Mouse (Mus musculus): Measurements from ENCODE around the gene Dpep3. TPM values are rescaled to one million over a fixed set of nuclear protein-coding genes. Genes with fewer than 3 reads are reported as not detected.
"Not testable (repeated sequence)": the region's sequence is repeated elsewhere in the genome, so short reads cannot be mapped to it uniquely, and the experiment has no call there.

Dpep3 gene
- not detected in 2 replicates for polyA plus RNA-seq (2012; ENCODE audit: insufficient read depth, insufficient read length, missing spikeins)

DNA sequence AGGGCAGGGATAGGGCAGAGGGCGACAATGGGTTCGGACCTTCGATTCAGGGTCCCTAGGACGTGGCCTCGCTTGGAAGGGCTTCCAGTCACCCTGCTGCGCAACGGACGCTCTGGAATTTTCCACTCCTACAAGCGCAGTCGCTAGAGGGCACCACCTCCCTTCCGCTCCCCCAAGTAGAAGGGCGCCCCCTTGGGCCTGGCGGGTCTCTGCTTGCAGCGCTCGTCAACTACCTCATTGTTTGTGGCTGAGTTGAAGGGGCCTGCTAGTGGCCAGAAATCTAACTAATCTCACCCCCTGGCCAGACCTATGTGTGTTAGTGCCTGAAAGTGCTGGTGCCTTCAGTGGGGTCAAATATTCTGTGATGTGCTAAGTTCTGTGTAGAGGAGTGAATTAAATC is at the start of gene Dpep3:
Dpep3 (minus strand) TSS at position 105 of the 400 bp plus-strand sequence.
- Histone ChIP-seq H3K4me3 (ENCODE audit: insufficient read depth, low read depth, low read length) (no peak within 1 kb of the TSS), H3K27ac (replicated peaks; ENCODE audit: low read depth, low read length) (no peak within 1 kb of the TSS), H3K4me1 (ENCODE audit: control insufficient read depth, insufficient read depth, insufficient read length, low read length) (no peaks in the 10 kb centered on the region)

DNA sequence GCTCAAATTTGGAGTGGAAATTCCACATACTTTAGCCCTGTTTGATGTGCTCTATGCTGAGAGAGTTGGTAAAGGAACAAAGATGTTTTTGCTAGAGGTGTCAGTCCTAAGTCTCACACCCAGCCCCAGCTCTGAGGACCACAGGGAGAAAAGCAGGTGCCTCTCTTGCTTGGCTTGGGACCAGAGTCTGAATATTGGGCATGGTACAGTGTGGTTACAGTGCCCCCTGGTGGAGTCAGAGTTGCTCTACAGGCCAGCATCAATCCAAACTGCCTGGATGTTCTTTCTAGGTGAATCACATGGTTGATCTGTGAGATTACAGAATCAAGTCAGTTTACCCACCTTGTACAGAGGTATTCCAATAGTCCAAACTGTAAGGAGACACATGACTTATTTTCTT is 43.3 kb upstream of the Dpep3 start:
- Histone ChIP-seq H3K4me1 (ENCODE audit: control insufficient read depth, insufficient read depth, insufficient read length, low read length) (no peaks in the 10 kb centered on the region), H3K27ac (replicated peaks; ENCODE audit: low read depth, low read length) (no peak overlapping the region), H3K4me3 (ENCODE audit: insufficient read depth, low read depth, low read length) (no peak overlapping the region)

DNA sequence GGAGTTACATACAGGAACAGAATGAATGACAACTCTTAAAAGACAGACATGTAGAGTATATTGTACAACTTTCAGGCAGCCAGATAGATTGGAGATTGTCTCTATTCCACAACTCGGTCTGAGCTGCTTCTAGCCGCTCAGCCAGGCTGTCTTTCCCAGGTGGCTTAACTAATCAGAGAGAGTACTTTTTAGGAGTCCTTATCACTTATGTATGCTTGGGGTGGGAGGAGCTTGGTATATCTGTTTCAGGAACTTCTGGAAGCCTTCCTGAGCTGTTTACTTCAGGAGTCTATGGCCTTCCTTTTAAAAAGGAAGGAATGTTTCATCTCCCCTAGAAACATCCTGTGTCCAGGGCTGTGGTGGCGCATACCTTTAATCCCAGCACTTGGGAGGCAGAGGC is 38.8 kb upstream of the Dpep3 start:
- Histone ChIP-seq H3K27ac (replicated peaks; ENCODE audit: low read depth, low read length) (no peak overlapping the region), H3K4me3 (ENCODE audit: insufficient read depth, low read depth, low read length) (no peak overlapping the region), H3K4me1 (ENCODE audit: control insufficient read depth, insufficient read depth, insufficient read length, low read length) (no peaks in the 10 kb centered on the region)

DNA sequence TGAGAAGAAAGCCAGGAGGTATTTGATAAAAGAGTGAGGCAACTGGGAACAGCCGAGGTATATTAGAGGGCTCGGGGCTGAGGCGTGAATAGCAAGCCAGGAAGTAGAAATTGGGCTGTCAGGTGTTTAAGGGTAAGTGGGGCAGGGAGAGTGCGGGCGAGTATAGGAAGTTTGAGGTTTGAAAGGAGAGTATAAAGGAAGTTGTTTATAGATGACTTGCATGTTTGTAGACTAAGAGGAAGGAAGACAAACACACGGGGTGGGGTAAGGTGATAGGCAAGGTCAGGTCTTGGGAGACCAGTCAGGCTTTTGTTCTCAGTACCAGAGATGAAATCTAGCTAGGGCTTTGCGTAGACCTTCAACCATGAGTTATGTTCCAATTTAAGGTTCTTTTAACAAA is 37.9 kb upstream of the Dpep3 start:
- no peak overlapping the region for H3K4me3 ChIP-seq (ENCODE audit: insufficient read depth, low read depth, low read length)

DNA sequence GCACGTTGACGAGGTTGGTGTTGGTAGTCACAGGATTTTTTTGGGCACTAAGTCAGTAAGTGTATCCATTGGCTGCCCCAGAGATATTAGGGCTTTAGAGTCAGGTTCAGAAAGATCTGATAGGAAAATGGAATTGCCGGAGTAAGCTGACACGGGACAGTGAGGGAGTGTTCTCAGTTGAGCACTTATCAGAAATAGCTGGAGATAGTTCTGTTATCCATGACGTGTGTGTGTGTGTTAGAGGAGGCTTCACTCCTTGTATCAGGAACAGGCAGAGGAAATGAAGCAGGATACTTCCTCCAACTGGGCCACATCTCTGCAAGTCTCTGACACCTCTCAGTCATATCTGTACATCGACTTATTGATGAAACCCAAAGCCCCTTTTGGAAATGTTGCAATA is 37.1 kb upstream of the Dpep3 start:
- no peak overlapping the region for H3K4me3 ChIP-seq (ENCODE audit: insufficient read depth, low read depth, low read length)
- 0 out of 2 replicates have a peak, but pooled peaks cover 3% of the 10 kb centered on the region for H3K4me1 ChIP-seq (ENCODE audit: control insufficient read depth, insufficient read depth, insufficient read length, low read length)
- H3K27ac ChIP-seq (replicated peaks; ENCODE audit: low read depth, low read length): no peak overlapping the region

More for the DNA sequence above, 37.9 kb upstream of the Dpep3 start:
- Histone ChIP-seq H3K4me1 (ENCODE audit: control insufficient read depth, insufficient read depth, insufficient read length, low read length) (no peaks in the 10 kb centered on the region), H3K27ac (replicated peaks; ENCODE audit: low read depth, low read length) (no peak overlapping the region)

DNA sequence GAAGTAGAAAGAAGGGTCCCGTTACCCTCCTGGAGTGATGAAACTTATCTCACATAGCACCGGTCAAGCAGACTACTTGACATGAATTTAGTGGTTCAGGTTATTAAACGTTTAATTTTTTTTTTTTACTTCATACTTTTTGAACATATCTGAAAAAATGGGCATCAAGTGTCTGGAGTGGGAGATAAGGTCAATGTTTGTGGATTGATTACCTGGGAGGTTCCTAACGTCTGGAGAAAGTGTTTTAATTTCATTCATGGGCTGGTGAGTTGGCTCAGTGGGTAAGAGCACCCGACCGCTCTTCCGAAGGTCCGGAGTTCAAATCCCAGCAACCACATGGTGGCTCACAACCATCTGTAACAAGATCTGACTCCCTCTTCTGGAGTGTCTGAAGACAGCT is 33.0 kb upstream of the Dpep3 start:
- H3K27ac ChIP-seq (replicated peaks; ENCODE audit: low read depth, low read length); H3K4me3 ChIP-seq (ENCODE audit: insufficient read depth, low read depth, low read length); H3K4me1 ChIP-seq (ENCODE audit: control insufficient read depth, insufficient read depth, insufficient read length, low read length): not testable (repeated sequence)

DNA sequence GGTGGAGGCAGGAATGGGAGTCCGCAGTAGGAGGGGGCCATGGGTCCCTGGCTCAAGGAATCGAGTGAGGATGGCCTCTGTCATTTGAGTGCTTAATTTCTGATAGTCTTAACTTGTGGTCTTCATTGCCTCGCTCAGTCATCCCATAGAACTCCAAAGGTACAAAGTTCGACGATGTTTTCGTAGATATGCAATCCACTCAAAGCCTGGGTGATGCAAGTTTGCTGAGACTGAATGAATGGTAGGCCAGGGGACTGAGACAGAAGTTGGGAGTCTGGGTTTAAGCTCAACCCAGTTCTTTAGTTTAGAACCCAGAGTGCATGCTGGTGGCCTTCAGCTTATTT is 32.4 kb upstream of the Dpep3 start, which contains the start of gene Ddx28:
Ddx28 (minus strand) TSS at position 240 of the 344 bp plus-strand sequence.
- Histone ChIP-seq H3K4me3 (ENCODE audit: insufficient read depth, low read depth, low read length) (peak within 1 kb of the TSS; percentile 92), H3K27ac (replicated peaks; ENCODE audit: low read depth, low read length) (peak within 1 kb of the TSS; percentile 50), H3K4me1 (ENCODE audit: control insufficient read depth, insufficient read depth, insufficient read length, low read length) (peaks cover 9% of the 10 kb centered on the region; the same call in 1 of the 2 replicates)

DNA sequence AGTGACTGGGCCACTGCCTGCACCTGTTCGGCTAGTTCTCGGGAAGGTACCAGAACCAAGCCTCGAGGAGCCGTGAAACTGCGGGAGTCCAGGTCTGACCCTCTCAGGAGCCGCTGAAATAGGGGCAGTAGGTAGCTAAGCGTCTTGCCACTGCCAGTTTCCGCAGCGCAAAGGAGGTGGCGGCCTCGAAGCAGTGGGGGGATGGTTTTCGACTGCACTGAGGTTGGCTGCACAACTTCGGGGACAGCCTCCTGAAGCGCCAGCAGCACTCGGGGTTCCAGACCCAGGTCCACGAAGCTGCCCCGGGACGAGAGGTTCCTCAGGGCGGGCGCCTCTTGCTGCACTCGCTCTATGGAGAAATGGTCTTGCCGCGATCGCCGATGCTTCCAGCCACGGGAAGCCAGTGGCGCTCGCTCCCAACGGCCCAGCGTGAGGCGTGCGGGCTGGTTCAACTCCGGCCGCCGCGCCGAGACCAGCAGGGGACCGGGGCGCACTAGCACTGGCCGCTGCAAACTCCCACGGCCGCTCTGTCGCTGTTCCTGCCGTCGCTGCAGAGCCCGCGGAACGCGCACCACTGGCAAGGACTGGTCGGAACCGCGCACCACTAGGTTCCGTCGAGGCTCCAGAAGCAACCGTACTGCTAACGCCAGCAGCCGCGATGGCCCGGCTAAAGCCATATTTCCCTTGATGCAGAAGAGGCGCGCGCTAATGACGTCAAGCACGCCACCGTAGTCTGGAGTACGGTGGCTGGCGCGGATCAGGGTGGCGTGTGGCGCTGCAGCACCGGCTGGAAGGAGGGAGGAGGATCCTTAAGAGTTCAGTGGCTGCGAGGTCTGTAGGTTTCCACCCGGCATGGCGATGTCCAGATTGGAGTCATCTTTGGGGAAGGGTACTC is 31.8 kb upstream of the Dpep3 start:
- H3K27ac ChIP-seq (replicated peaks; ENCODE audit: low read depth, low read length): peak overlapping the region; percentile 50
- H3K4me3 ChIP-seq (ENCODE audit: insufficient read depth, low read depth, low read length): peak overlapping the region; percentile 92
- H3K4me1 ChIP-seq (ENCODE audit: control insufficient read depth, insufficient read depth, insufficient read length, low read length): peaks cover 9% of the 10 kb centered on the region; the same call in 1 of the 2 replicates

DNA sequence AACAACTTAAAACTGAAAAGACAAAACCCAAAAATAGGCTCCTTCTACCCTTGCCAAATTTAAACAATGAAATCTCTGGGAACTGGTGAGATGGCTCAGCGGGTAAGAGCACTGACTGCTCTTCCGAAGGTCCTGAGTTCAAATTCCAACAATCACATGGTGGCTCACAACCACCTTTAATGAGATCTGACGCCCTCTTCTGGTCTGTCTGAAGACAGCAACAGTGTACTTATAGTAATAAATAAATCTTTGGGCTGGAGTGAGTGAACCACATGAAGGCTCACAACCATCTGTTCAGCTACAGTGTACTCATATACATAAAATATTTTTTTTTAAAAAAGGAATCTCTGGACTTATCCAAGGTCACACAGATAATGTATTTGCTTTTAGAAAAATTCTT is 28.7 kb upstream of the Dpep3 start:
- H3K27ac ChIP-seq (replicated peaks; ENCODE audit: low read depth, low read length); H3K4me1 ChIP-seq (ENCODE audit: control insufficient read depth, insufficient read depth, insufficient read length, low read length); H3K4me3 ChIP-seq (ENCODE audit: insufficient read depth, low read depth, low read length): not testable (repeated sequence)

DNA sequence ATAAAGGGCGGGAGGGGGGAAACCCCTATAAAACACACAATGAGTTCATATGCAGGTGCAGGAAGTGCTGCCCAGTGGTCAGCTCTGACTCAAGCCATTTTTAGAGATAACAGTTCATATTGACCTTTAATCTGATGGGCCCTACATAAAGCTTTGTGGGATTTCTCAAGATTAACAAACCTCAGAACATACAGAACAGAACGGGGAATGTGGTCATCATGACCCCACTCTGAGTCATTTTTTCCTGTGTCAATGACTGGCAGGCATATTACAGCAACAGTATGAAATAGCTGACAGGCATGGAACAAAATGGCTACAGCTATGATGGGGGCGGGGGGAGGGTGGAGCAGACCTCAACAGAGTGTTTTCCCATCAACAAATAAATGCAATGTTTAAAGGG is 27.9 kb upstream of the Dpep3 start:
- H3K4me1 ChIP-seq (ENCODE audit: control insufficient read depth, insufficient read depth, insufficient read length, low read length): peaks cover 9% of the 10 kb centered on the region; the same call in 1 of the 2 replicates
- H3K4me3 ChIP-seq (ENCODE audit: insufficient read depth, low read depth, low read length): no peak overlapping the region
- no peak overlapping the region; the same call in 1 of the 2 replicates for H3K27ac ChIP-seq (replicated peaks; ENCODE audit: low read depth, low read length)

DNA sequence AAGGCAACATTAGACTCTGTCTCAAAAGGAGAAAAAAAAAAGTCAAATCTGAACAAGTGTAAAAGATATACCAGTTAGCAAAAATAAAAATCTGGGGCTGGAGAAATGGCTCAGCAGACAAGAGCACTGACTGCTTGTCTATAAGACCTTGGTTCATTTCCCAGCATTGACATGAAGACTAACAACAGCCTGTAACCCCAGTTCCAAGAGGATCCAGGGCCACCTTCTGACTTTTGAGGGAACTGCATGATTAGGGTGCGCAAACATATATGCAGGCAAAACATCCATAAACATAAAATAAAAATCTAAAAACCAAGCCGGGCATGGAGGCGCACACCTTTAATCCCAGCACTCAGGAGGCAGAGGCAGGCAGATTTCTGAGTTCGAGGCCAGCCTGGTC is 27.2 kb upstream of the Dpep3 start:
- H3K4me1 ChIP-seq (ENCODE audit: control insufficient read depth, insufficient read depth, insufficient read length, low read length): peaks cover 6% of the 10 kb centered on the region; the same call in 1 of the 2 replicates
- H3K4me3 ChIP-seq (ENCODE audit: insufficient read depth, low read depth, low read length): no peak overlapping the region
- no peak overlapping the region for H3K27ac ChIP-seq (replicated peaks; ENCODE audit: low read depth, low read length)

DNA sequence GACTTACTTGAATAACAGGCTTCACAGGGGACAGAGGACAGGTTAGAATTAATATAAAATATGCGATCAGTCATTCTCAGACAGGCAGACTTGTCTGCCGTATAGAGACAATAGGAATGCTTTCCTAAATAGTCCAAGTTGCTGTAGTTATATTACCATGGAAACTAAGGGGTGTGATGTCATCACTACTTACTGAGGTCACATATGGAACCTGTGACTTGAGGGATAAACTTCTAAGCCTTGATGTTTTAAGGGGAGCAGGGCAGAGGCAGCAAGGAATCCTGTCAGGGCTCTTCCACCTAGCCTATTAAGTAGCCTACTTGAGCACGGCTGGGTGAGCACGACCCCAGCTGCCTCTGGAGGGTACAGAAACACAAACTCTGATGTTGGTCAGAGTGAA is 26.6 kb upstream of the Dpep3 start, which contains the start of gene Dpep2nb:
Dpep2nb (minus strand) TSS at position 101 of the 400 bp plus-strand sequence.
- Histone ChIP-seq H3K4me3 (ENCODE audit: insufficient read depth, low read depth, low read length) (no peak within 1 kb of the TSS), H3K4me1 (ENCODE audit: control insufficient read depth, insufficient read depth, insufficient read length, low read length) (peaks cover 6% of the 10 kb centered on the region; the same call in 1 of the 2 replicates), H3K27ac (replicated peaks; ENCODE audit: low read depth, low read length) (no peak within 1 kb of the TSS)

DNA sequence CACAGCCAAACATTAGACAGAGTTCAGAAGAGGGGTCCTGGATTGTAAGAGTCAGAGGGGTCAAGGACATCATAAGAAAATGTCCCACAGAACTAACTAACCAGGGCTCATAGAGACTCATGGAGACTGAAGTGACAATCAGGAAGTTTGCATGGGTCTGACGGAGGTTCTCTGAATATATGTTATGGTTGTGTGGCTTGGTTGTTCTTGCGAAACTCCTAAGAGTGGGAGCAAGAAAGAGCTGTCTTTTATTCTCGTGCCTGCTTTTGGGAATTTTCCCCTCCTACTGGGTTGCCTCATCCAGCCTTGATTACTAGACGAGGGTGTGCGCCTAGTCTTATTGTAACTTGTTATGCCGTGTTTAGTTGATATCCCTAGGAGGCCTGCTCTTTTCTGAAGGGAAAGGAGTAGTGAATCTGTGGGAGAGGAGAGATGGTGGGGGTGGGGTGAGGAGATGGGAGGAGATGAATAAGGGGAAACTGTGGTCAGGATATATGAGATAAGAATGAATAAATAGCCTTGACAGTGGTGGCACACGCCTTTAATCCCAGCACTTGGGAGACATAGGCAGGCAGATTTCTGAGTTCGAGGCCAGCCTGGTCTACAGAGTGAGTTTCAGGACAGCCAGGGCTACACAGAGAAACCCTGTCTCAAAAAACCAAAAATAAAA is 25.4 kb upstream of the Dpep3 start:
- Histone ChIP-seq H3K27ac (replicated peaks; ENCODE audit: low read depth, low read length) (no peak overlapping the region), H3K4me1 (ENCODE audit: control insufficient read depth, insufficient read depth, insufficient read length, low read length) (0 out of 2 replicates have a peak, but pooled peaks cover 1% of the 10 kb centered on the region), H3K4me3 (ENCODE audit: insufficient read depth, low read depth, low read length) (no peak overlapping the region)

DNA sequence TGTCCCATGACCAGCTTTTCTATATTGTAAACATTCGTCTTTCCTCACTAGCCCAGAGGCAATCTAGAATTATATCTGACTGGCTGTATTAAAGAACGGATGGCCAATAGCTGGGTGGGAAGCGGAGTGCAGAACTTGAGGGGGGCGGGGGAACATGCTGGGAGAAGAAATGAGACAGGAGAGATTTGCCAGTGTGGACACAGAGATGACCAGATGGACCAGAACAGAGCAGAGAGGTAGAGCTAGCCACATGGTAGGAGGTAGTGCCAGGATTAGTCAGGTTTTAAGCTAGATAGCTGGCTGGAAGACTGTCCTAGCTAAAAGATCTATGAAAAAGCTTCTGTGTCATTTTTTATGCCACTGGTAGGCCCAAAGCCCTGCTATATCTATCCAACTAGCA is 22.7 kb upstream of the Dpep3 start:
- H3K27ac ChIP-seq (replicated peaks; ENCODE audit: low read depth, low read length): no peak overlapping the region
- no peak overlapping the region for H3K4me3 ChIP-seq (ENCODE audit: insufficient read depth, low read depth, low read length)
- peaks cover 7% of the 10 kb centered on the region for H3K4me1 ChIP-seq (ENCODE audit: control insufficient read depth, insufficient read depth, insufficient read length, low read length)

DNA sequence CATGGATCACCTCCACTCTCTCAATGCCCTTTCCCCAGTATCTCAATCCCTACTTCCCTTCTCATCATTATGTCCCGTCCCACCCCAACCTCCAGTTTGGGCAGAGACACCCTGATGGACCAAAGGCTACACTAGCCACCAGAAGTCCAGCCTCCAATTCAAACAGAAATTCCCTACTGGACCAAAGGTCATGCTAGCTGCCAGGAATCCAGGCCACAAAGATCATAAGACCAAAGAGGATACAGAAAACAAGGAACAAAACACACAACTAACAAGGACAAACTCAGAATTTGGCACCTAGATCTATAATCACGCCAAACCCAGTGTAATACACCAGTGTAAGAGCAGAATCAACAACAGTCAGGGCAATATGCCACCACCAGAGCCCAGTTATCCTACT is 19.7 kb upstream of the Dpep3 start:
- H3K4me3 ChIP-seq (ENCODE audit: insufficient read depth, low read depth, low read length): no peak overlapping the region
- peaks cover 11% of the 10 kb centered on the region for H3K4me1 ChIP-seq (ENCODE audit: control insufficient read depth, insufficient read depth, insufficient read length, low read length)
- peak overlapping the region; percentile 14; the same call in 1 of the 2 replicates for H3K27ac ChIP-seq (replicated peaks; ENCODE audit: low read depth, low read length)
